In the genomic region with DNA sequence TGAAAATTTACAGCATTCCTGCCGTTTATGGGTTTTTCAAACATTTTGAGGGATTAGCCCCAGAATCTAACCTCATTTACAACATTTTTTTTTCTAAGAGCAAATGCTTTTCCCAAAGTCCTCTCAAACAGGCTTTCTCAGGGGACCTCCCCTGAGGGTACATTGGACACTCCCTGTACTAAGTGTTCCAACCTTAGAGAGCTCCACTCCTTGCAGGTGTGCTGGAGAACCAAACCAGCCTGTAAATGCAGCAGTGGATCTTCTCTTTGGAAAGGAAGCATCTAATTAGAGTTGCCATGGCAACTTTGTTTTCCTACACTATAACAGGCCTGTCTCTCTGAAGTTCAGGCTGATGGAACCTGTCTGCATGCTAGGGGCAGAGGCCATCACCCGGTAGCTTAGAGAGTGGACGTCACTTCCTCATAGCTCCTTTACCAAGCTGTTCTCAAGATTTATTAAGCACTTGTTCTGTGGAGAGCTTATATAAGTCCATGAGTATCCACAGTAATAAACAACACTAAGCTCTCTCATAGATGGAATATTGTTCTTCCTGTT, we compare ENCODE assay signal across 20 mouse cellular contexts.
DNase-seq lines count a peak whose midpoint lies in the region; ATAC-seq and TF ChIP-seq lines count a peak whose summit lies in the region.
"Had no signal": no experiment of that assay in that cellular context is flagged by ENCODE, and none has a peak within 500 bp of the region (broad histone marks: within the 10 kb centered on the region; RNA-seq: fewer than 3 reads in every experiment).

No protein-coding gene starts in this region.

- TF ChIP-seq POLR2A in limb, embryonic 14.5 days (IDR thresholded peaks at IDR 0.05; ENCODE audit: borderline replicate concordance, extremely low read depth, insufficient read depth, insufficient read length), result no peak

- H3K36me3 ChIP-seq in forebrain, postnatal 0 days (ENCODE audit: insufficient read depth), result no peaks in the 10 kb centered on the region
- H3K36me3 ChIP-seq in forebrain, embryonic 12.5 days (replicated peaks), result no peaks in the 10 kb centered on the region
- no peaks in the 10 kb centered on the region for H3K36me3 ChIP-seq in limb, embryonic 14.5 days (ENCODE audit: control insufficient read depth, insufficient read depth, low read length)
- no peaks in the 10 kb centered on the region for H3K36me3 ChIP-seq in limb, embryonic 10.5 days
- H3K36me3 ChIP-seq: embryonic facial prominence, embryonic 15.5 days; forebrain, embryonic 10.5 days; liver, embryonic 13.5 days; lung, embryonic 15.5 days had no signal

- no peak overlapping the region for H3K4me3 ChIP-seq in forebrain, postnatal 0 days (ENCODE audit: low read depth, low read length)
- H3K4me3 ChIP-seq in forebrain, embryonic 12.5 days (replicated peaks), result no peak overlapping the region
- no peak overlapping the region for H3K4me3 ChIP-seq in limb, embryonic 14.5 days (replicated peaks; ENCODE audit: low read length)
- H3K4me3 ChIP-seq in limb, embryonic 10.5 days, result no peak overlapping the region
- H3K4me3 ChIP-seq: embryonic facial prominence, embryonic 15.5 days; forebrain, embryonic 10.5 days; left cerebral cortex, adult 2 months; liver, embryonic 13.5 days; lung, embryonic 15.5 days had no signal

- WGBS in forebrain, postnatal 0 days, result 62% methylated on average over 3 of the region's 3 CpGs
- 65% methylated on average over 3 of the region's 3 CpGs for WGBS in forebrain, embryonic 12.5 days
- 23% methylated on average over 3 of the region's 3 CpGs for WGBS in limb, embryonic 14.5 days
- 44% methylated on average over 3 of the region's 3 CpGs for WGBS in limb, embryonic 10.5 days

- ATAC-seq in forebrain, postnatal 0 days, result peak; percentile 43
- ATAC-seq in forebrain, embryonic 12.5 days (ENCODE audit: low FRiP score), result no peak
- ATAC-seq in limb, embryonic 14.5 days (ENCODE audit: low FRiP score, low read depth), result peak; percentile 57; the same call in 1 of the 2 replicates
- ATAC-seq: Patski had no signal

- no peaks in the 10 kb centered on the region for H3K4me1 ChIP-seq in forebrain, postnatal 0 days (ENCODE audit: insufficient read depth)
- H3K4me1 ChIP-seq in forebrain, embryonic 12.5 days, result no peaks in the 10 kb centered on the region
- H3K4me1 ChIP-seq in limb, embryonic 14.5 days (ENCODE audit: control insufficient read depth, insufficient read depth, low read length), result no peaks in the 10 kb centered on the region; the same call in 1 of the 2 replicates
- H3K4me1 ChIP-seq in limb, embryonic 10.5 days, result peaks cover 5% of the 10 kb centered on the region; the same call in 1 of the 2 replicates
- H3K4me1 ChIP-seq: embryonic facial prominence, embryonic 15.5 days; forebrain, embryonic 10.5 days; liver, embryonic 13.5 days; lung, embryonic 15.5 days had no signal

- H3K27ac ChIP-seq in forebrain, postnatal 0 days (ENCODE audit: low read depth, low read length), result no peak overlapping the region
- H3K27ac ChIP-seq in forebrain, embryonic 12.5 days, result no peak overlapping the region
- H3K27ac ChIP-seq in limb, embryonic 14.5 days (replicated peaks; ENCODE audit: low read depth, low read length), result no peak overlapping the region
- no peak overlapping the region for H3K27ac ChIP-seq in limb, embryonic 10.5 days
- H3K27ac ChIP-seq: embryonic facial prominence, embryonic 15.5 days; forebrain, embryonic 10.5 days; left cerebral cortex, adult 2 months; liver, embryonic 13.5 days; lung, embryonic 15.5 days had no signal

- TF ChIP-seq CTCF in forebrain, postnatal 0 days (IDR thresholded peaks at IDR 0.05; ENCODE audit: low read depth), result no peak

- H3K9me3 ChIP-seq in forebrain, postnatal 0 days (ENCODE audit: low read length), result no peaks in the 10 kb centered on the region
- H3K9me3 ChIP-seq in forebrain, embryonic 12.5 days, result no peaks in the 10 kb centered on the region
- H3K9me3 ChIP-seq in limb, embryonic 14.5 days (ENCODE audit: control insufficient read depth, low read length), result no peaks in the 10 kb centered on the region
- no peaks in the 10 kb centered on the region for H3K9me3 ChIP-seq in limb, embryonic 10.5 days (replicated peaks)
- H3K9me3 ChIP-seq: embryonic facial prominence, embryonic 15.5 days; forebrain, embryonic 10.5 days; liver, embryonic 13.5 days; lung, embryonic 15.5 days had no signal

- H3K27me3 ChIP-seq in forebrain, postnatal 0 days (ENCODE audit: insufficient read depth, low read length), result no peaks in the 10 kb centered on the region
- H3K27me3 ChIP-seq in forebrain, embryonic 12.5 days, result no peaks in the 10 kb centered on the region
- H3K27me3 ChIP-seq in limb, embryonic 14.5 days (ENCODE audit: control insufficient read depth, insufficient read depth, low read length), result no peaks in the 10 kb centered on the region
- H3K27me3 ChIP-seq in limb, embryonic 10.5 days (ENCODE audit: low read depth, poor library complexity, severe bottlenecking), result no peaks in the 10 kb centered on the region
- H3K27me3 ChIP-seq: embryonic facial prominence, embryonic 15.5 days; liver, embryonic 13.5 days; lung, embryonic 15.5 days; Patski had no signal

- no peak overlapping the region for H3K4me2 ChIP-seq in forebrain, postnatal 0 days (ENCODE audit: low read depth)
- no peak overlapping the region for H3K4me2 ChIP-seq in forebrain, embryonic 12.5 days
- H3K4me2 ChIP-seq in limb, embryonic 14.5 days (replicated peaks; ENCODE audit: low read depth, low read length, severe bottlenecking), result no peak overlapping the region
- H3K4me2 ChIP-seq: embryonic facial prominence, embryonic 15.5 days; liver, embryonic 13.5 days; lung, embryonic 15.5 days had no signal

- H3K9ac ChIP-seq in forebrain, postnatal 0 days, result no peak overlapping the region
- H3K9ac ChIP-seq in forebrain, embryonic 12.5 days, result no peak overlapping the region
- no peak overlapping the region for H3K9ac ChIP-seq in limb, embryonic 14.5 days (ENCODE audit: low read depth, low read length, severe bottlenecking)
- H3K9ac ChIP-seq: embryonic facial prominence, embryonic 15.5 days; liver, embryonic 13.5 days; lung, embryonic 15.5 days had no signal

- DNase-seq in forebrain, postnatal 0 days, result peak; percentile 4
- DNase-seq in limb, embryonic 14.5 days (ENCODE audit: low spot score), result peak; percentile 41
- no peak for DNase-seq in limb, embryonic 10.5 days (ENCODE audit: low spot score)
- peak; percentile 49 for DNase-seq in brain, adult 2 months (ENCODE audit: low read depth, low spot score)
- DNase-seq in hindlimb bud, embryonic 11.5 days (ENCODE audit: extremely low spot score, low read depth, low spot score), result peak; percentile 18
- DNase-seq in thymus, postnatal 25 days, result no peak
- DNase-seq in layer of hippocampus, postnatal 25 days (ENCODE audit: extremely low spot score in 1 of 2, low spot score in 1 of 2), result no peak
- DNase-seq: adrenal gland, postnatal 36 days; cerebellum, postnatal 14 days; heart, adult 18-20 months; kidney, adult 8-10 months; liver, embryonic 13.5 days; right cerebral cortex, postnatal 4 days; thymus, postnatal 36 days had no signal

Comparison
In these comparisons a context has a peak if more than half of its experiments do, and no peak if none do; other contexts are left out.
1. DNase-seq: peak in forebrain, postnatal 0 days (single experiment), limb, embryonic 14.5 days (single experiment), brain, adult 2 months (single experiment) and hindlimb bud, embryonic 11.5 days (single experiment); none in limb, embryonic 10.5 days (single experiment), thymus, postnatal 25 days (single experiment) and layer of hippocampus, postnatal 25 days (0 of 2).